Mouse (Mus musculus) 3T3-L1 (cell line): Measurements from ENCODE around the gene Fndc7.
"Not testable (repeated sequence)": the region's sequence is repeated elsewhere in the genome, so short reads cannot be mapped to it uniquely, and the experiment has no call there.

ENCODE experiments used
- DNase-seq: peaks from one replicate; pipeline ENCODE4 v3.0.0-alpha.2; 2015; ENCODE audit warnings: low read depth, low spot score

Gene Fndc7

GRCm38 (mm10) chr3:108855371-108855770, 34.4 kb downstream of the Fndc7 start:
- peak; percentile 95 for DNase-seq

- no peak for DNase-seq
These were observed 36.5 kb downstream of the Fndc7 start for GRCm38 (mm10) chr3:108853266-108853665.

- DNase-seq: peak; percentile 32
These were observed 37.7 kb downstream of the Fndc7 start for GRCm38 (mm10) chr3:108851996-108852697.

- DNase-seq: peak; percentile 35
These were observed 38.3 kb downstream of the Fndc7 start for GRCm38 (mm10) chr3:108851554-108851953.

GRCm38 (mm10) chr3:108851075-108851474, 38.7 kb downstream of the Fndc7 start:
- no peak for DNase-seq

- peak; percentile 93 for DNase-seq
These were observed 39.3 kb downstream of the Fndc7 start for GRCm38 (mm10) chr3:108850506-108850905.

- DNase-seq: no peak
These were observed 43.2 kb downstream of the Fndc7 start for GRCm38 (mm10) chr3:108846616-108847015.

- DNase-seq: no peak
These were observed 45.3 kb downstream of the Fndc7 start for GRCm38 (mm10) chr3:108844521-108844920.

- DNase-seq: no peak
These were observed 45.8 kb downstream of the Fndc7 start for GRCm38 (mm10) chr3:108844026-108844425.

GRCm38 (mm10) chr3:108840716-108841054, 49.1 kb downstream of the Fndc7 start:
- no peak for DNase-seq

GRCm38 (mm10) chr3:108840000-108840715, 49.6 kb downstream of the Fndc7 start, which contains the start of gene Stxbp3:
Stxbp3 (minus strand) TSS chr3:108840526.
- peak; percentile 99 for DNase-seq

- DNase-seq: no peak
These were observed 50.2 kb downstream of the Fndc7 start for GRCm38 (mm10) chr3:108839647-108839999.

GRCm38 (mm10) chr3:108838980-108839379, 50.8 kb downstream of the Fndc7 start:
- DNase-seq: no peak

GRCm38 (mm10) chr3:108836931-108837330, 52.9 kb downstream of the Fndc7 start:
- no peak for DNase-seq

- not testable (repeated sequence) for DNase-seq
These were observed 56.1 kb downstream of the Fndc7 start for GRCm38 (mm10) chr3:108833717-108834116.

GRCm38 (mm10) chr3:108831750-108832149, 58.1 kb downstream of the Fndc7 start:
- DNase-seq: no peak

GRCm38 (mm10) chr3:108830493-108830892, 59.3 kb downstream of the Fndc7 start:
- DNase-seq: no peak

GRCm38 (mm10) chr3:108815631-108816030, 74.2 kb downstream of the Fndc7 start:
- no peak for DNase-seq

- DNase-seq: no peak
These were observed 79.0 kb downstream of the Fndc7 start for GRCm38 (mm10) chr3:108810747-108811263.

GRCm38 (mm10) chr3:108805622-108806021, 84.2 kb downstream of the Fndc7 start:
- no peak for DNase-seq
